Mouse (Mus musculus): ENCODE data around the gene Caml.

DNA sequence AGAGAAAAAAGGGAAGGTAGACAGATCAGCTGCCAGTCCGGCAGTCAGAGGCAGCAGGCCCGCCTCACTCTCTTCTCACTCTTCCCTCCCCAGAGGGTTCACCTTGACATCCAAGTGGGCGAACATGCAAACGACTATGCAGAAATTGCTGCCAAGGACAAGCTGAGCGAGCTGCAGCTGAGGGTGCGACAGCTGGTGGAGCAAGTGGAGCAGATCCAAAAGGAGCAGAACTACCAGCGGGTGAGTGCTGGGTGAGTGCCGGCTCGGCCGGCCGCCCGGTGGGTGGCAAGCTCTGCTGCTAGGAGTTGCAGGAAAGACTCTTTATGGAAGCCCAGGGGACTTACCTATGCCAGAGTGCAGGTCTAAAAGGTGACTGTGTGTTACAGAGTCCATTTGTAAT, 27.4 kb upstream of the Caml start:
- no peak for TF ChIP-seq CTCF (IDR thresholded peaks at IDR 0.05; ENCODE audit: borderline replicate concordance, insufficient read depth, low read depth, low read length)
- TF ChIP-seq POLR2A (IDR thresholded peaks at IDR 0.05; ENCODE audit: borderline replicate concordance, insufficient read depth, low read length): no peak
